ENCODE assay signal across 9 mouse cellular contexts in the genomic region with DNA sequence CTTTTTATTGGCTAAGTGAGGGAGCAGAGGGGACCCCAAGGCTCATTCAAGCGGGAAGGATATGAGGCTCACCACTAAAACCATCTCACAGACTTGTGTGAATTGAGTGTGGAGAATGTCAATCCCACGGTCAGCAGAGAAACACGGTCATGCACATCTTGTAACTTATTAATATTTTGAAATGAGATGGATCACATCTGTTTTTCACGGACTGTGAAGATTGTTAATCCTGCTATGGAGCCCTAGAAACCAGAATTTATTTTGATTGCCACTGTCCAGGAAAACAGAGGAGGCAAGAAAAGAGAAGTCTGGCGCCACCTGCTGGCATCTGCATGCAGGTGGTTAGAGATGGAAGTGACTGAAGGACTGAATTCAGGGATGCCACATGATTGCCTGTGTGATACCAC. TPM values are rescaled to one million over a fixed set of nuclear protein-coding genes. Genes with fewer than 3 reads are reported as not detected.
A peak's percentile ranks its signal among the peaks of the same experiment; 100 is the strongest.
DNase-seq lines count a peak whose midpoint lies in the region; ATAC-seq and TF ChIP-seq lines count a peak whose summit lies in the region.
"Had no signal": no experiment of that assay in that cellular context is flagged by ENCODE, and none has a peak within 500 bp of the region (broad histone marks: within the 10 kb centered on the region; RNA-seq: fewer than 3 reads in every experiment).

No protein-coding gene starts in this region.

- H3K4me2 ChIP-seq in forebrain, embryonic 12.5 days = no peak overlapping the region
- no peak overlapping the region for H3K4me2 ChIP-seq in hindbrain, embryonic 14.5 days (replicated peaks)

- CTCF ChIA-PET in Patski (lab: Charles Lee) = interaction anchor here (0.6 to 2.6 kb wide), 5 partner anchors 10 to 92 kb away, joined by 3 to 11 read pairs (median 3); a partner anchor contains a TSS

- POLR2A ChIA-PET in Patski (lab: Charles Lee) = no interaction called here

- H3K27ac ChIP-seq in forebrain, embryonic 12.5 days = no peak overlapping the region
- no peak overlapping the region for H3K27ac ChIP-seq in hindbrain, embryonic 14.5 days
- H3K27ac ChIP-seq: macrophage had no signal

- no peak overlapping the region for H3K9ac ChIP-seq in forebrain, embryonic 12.5 days
- H3K9ac ChIP-seq in hindbrain, embryonic 14.5 days = no peak overlapping the region

- ATAC-seq in Patski = peak; percentile 96
- ATAC-seq in forebrain, embryonic 12.5 days (ENCODE audit: low FRiP score) = peak; percentile 81; the same call in 1 of the 2 replicates
- ATAC-seq in hindbrain, embryonic 14.5 days (ENCODE audit: low FRiP score) = peak; percentile 80; the same call in 1 of the 2 replicates
- peak; percentile 56; the same call in 1 of the 2 replicates for ATAC-seq in megakaryocyte, adult 5-6 weeks (ENCODE audit: poor library complexity, severe bottlenecking)
- no peak for ATAC-seq in monocyte, adult 5-6 weeks (replicated peaks; ENCODE audit: insufficient number of reproducible peaks, low FRiP score, low TSS enrichment, poor library complexity, severe bottlenecking)

- 46% methylated on average over 5 of the region's 5 CpGs for WGBS in forebrain, embryonic 12.5 days
- WGBS in hindbrain, embryonic 14.5 days = 40% methylated on average over 5 of the region's 5 CpGs

- peak; percentile 96 for TF ChIP-seq CTCF in Patski (IDR thresholded peaks at IDR 0.05)

- in situ Hi-C loops in Patski (cut with MboI; ENCODE audit: low pct_unique_long_range_greater_than_20kb) = loop anchor here (25.0 kb wide), 1 partner anchor 348 kb away; no protein-coding TSS in a partner anchor

- no peaks in the 10 kb centered on the region for H3K36me3 ChIP-seq in forebrain, embryonic 12.5 days (replicated peaks)
- H3K36me3 ChIP-seq in hindbrain, embryonic 14.5 days (replicated peaks; ENCODE audit: control insufficient read depth, insufficient read depth) = no peaks in the 10 kb centered on the region

- H3K4me3 ChIP-seq in forebrain, embryonic 12.5 days (replicated peaks) = no peak overlapping the region
- H3K4me3 ChIP-seq in hindbrain, embryonic 14.5 days (replicated peaks; ENCODE audit: low read length) = no peak overlapping the region

- no peaks in the 10 kb centered on the region for H3K9me3 ChIP-seq in forebrain, embryonic 12.5 days
- no peaks in the 10 kb centered on the region for H3K9me3 ChIP-seq in hindbrain, embryonic 14.5 days (ENCODE audit: control insufficient read depth, low read length)

- no peaks in the 10 kb centered on the region for H3K4me1 ChIP-seq in forebrain, embryonic 12.5 days
- H3K4me1 ChIP-seq in hindbrain, embryonic 14.5 days (replicated peaks; ENCODE audit: control insufficient read depth, insufficient read depth, low read length) = no peaks in the 10 kb centered on the region

- H3K27me3 ChIP-seq in Patski = no peaks in the 10 kb centered on the region
- H3K27me3 ChIP-seq in forebrain, embryonic 12.5 days = no peaks in the 10 kb centered on the region
- H3K27me3 ChIP-seq in hindbrain, embryonic 14.5 days (ENCODE audit: control insufficient read depth, insufficient read depth, low read length) = no peaks in the 10 kb centered on the region

- peak; percentile 63 for DNase-seq in Patski (ENCODE audit: low read depth, low spot score)
- peak; percentile 34 for DNase-seq in c-Kit-positive CD71-positive TER-119-negative erythroid progenitor cells, embryonic 14.5 days (ENCODE audit: low read depth)
- DNase-seq in hindbrain, embryonic 14.5 days (ENCODE audit: low spot score) = peak; percentile 86
- DNase-seq in layer of hippocampus, postnatal 10 days (ENCODE audit: low spot score in 2 of 2) = peak; percentile 84
- peak; percentile 87 for DNase-seq in right cerebral cortex, postnatal 14 days

RNA-seq across cellular contexts. Expression of a gene that starts 19.1 kb away (rescaled TPM):
- polyA plus RNA-seq in Patski (2021) = not detected
- polyA plus RNA-seq in forebrain, embryonic 12.5 days (2016; fragmentation: Nextera tagmentation; extraction: Ambion mirVana) = not detected in 2 replicates
- not detected in 2 replicates for polyA plus RNA-seq in hindbrain, embryonic 14.5 days (2014; fragmentation: Nextera tagmentation; extraction: Ambion mirVana)
- not detected for total RNA-seq in layer of hippocampus, postnatal 10 days (2021)
- not detected in 2 replicates for total RNA-seq in megakaryocyte, adult 5-6 weeks (2015)
- not detected in 2 replicates for total RNA-seq in megakaryocyte, adult 5-6 weeks (2017)
- total RNA-seq in monocyte, adult 5-6 weeks (2017) = not detected in 3 replicates
- polyA plus RNA-seq: macrophage had no signal

RNA-seq across cellular contexts. Expression of a gene that starts 35.5 kb away (rescaled TPM):
- polyA plus RNA-seq in Patski (2021) = not detected
- not detected in 2 replicates for polyA plus RNA-seq in forebrain, embryonic 12.5 days (2016; fragmentation: Nextera tagmentation; extraction: Ambion mirVana)
- polyA plus RNA-seq in hindbrain, embryonic 14.5 days (2014; fragmentation: Nextera tagmentation; extraction: Ambion mirVana) = not detected in 2 replicates
- total RNA-seq in layer of hippocampus, postnatal 10 days (2021) = not detected
- not detected in 2 replicates for total RNA-seq in megakaryocyte, adult 5-6 weeks (2015)
- total RNA-seq in megakaryocyte, adult 5-6 weeks (2017) = not detected in 2 replicates
- total RNA-seq in monocyte, adult 5-6 weeks (2017) = not detected in 3 replicates
- polyA plus RNA-seq: macrophage had no signal

Comparison
In these comparisons a context has a peak if more than half of its experiments do, and no peak if none do; other contexts are left out.
1. DNase-seq: peak in every context shown above with its lines; median percentile 87 in right cerebral cortex, postnatal 14 days; 86 in hindbrain, embryonic 14.5 days; 84 in layer of hippocampus, postnatal 10 days; 63 in Patski; 34 in c-Kit-positive CD71-positive TER-119-negative erythroid progenitor cells, embryonic 14.5 days.